Mouse (Mus musculus): ENCODE measurements around the gene Slc34a2.

The Slc34a2 gene

GRCm38 (mm10) chr5:53037781-53038180, at the start of gene Slc34a2:
Slc34a2 (plus strand) TSS chr5:53038081.
- no peak within 1 kb of the TSS for H3K4me3 ChIP-seq (replicated peaks; ENCODE audit: low read length)
- no peaks in the 10 kb centered on the region for H3K36me3 ChIP-seq (ENCODE audit: insufficient read depth, low read length)
- no peaks in the 10 kb centered on the region for H3K4me1 ChIP-seq (replicated peaks; ENCODE audit: low read depth, low read length)
- no peaks in the 10 kb centered on the region for H3K9me3 ChIP-seq (ENCODE audit: low read length)
- TF ChIP-seq POU5F1 (IDR thresholded peaks at IDR 0.05; ENCODE audit: borderline replicate concordance, low read length) = no peak
- no peak for TF ChIP-seq NANOG (IDR thresholded peaks at IDR 0.05; ENCODE audit: borderline replicate concordance, low read length)
- no peak for TF ChIP-seq CTCF (conservative IDR thresholded peaks at IDR 0.05; ENCODE audit: low read length)
- H3K27me3 ChIP-seq (ENCODE audit: insufficient read depth, low read length) = no peaks in the 10 kb centered on the region; the same call in 1 of the 2 replicates

GRCm38 (mm10) chr5:52990687-52991341, 47.1 kb upstream of the Slc34a2 start:
- peaks cover 10% of the 10 kb centered on the region; the same call in 1 of the 2 replicates for H3K27me3 ChIP-seq (ENCODE audit: insufficient read depth, low read length)
- H3K9me3 ChIP-seq (ENCODE audit: low read length) = no peaks in the 10 kb centered on the region
- TF ChIP-seq POU5F1 (IDR thresholded peaks at IDR 0.05; ENCODE audit: borderline replicate concordance, low read length) (no peak), NANOG (IDR thresholded peaks at IDR 0.05; ENCODE audit: borderline replicate concordance, low read length) (no peak), CTCF (conservative IDR thresholded peaks at IDR 0.05; ENCODE audit: low read length) (no peak)
- no peak overlapping the region for H3K4me3 ChIP-seq (replicated peaks; ENCODE audit: low read length)
- H3K36me3 ChIP-seq (ENCODE audit: insufficient read depth, low read length) = no peaks in the 10 kb centered on the region
- no peaks in the 10 kb centered on the region; the same call in 1 of the 2 replicates for H3K4me1 ChIP-seq (replicated peaks; ENCODE audit: low read depth, low read length)

DNA sequence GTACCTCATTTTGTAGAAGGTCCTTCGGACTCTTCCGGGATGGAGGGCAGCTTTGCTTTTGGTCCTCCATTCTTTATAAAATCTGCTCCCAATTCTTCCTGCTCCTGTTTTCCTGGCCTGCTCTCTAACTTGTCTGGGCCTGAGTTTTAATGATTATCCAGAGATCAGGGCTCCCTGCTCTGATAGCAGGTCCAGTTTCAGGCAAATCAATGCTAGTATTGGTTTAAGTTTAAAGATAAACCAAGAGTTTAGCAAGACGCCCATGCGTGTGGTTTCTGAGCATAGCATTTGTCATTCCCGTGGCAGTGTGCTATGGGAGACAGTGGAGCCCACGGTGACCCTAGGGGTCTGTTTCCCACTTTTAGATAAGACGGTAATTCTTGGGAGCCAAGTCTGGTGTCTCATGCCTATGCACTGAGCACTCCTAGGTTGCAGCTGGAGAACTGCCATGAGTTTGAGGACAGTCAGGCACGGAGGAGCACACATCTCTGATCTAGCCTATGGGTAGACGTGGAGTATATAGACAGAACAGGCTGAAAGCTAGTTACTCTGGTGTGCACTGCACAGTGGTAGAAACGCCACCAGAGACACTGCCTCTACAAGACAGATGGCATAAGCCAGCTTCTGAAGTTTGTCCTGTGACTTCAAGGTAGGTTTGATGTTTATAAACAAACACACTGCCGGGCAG, 45.5 kb upstream of the Slc34a2 start:
- Histone ChIP-seq H3K4me3 (replicated peaks; ENCODE audit: low read length) (no peak overlapping the region), H3K4me1 (replicated peaks; ENCODE audit: low read depth, low read length) (peaks cover 5% of the 10 kb centered on the region; the same call in 1 of the 2 replicates), H3K9me3 (ENCODE audit: low read length) (no peaks in the 10 kb centered on the region), H3K36me3 (ENCODE audit: insufficient read depth, low read length) (no peaks in the 10 kb centered on the region), H3K27me3 (ENCODE audit: insufficient read depth, low read length) (peaks cover 18% of the 10 kb centered on the region; the same call in 1 of the 2 replicates)
- no peak for TF ChIP-seq POU5F1 (IDR thresholded peaks at IDR 0.05; ENCODE audit: borderline replicate concordance, low read length)
- TF ChIP-seq CTCF (conservative IDR thresholded peaks at IDR 0.05; ENCODE audit: low read length) = no peak
- TF ChIP-seq NANOG (IDR thresholded peaks at IDR 0.05; ENCODE audit: borderline replicate concordance, low read length) = no peak

GRCm38 (mm10) chr5:52993490-52994282, 44.2 kb upstream of the Slc34a2 start:
- H3K27me3 ChIP-seq (ENCODE audit: insufficient read depth, low read length) = peaks cover 25% of the 10 kb centered on the region; the same call in 1 of the 2 replicates
- TF ChIP-seq POU5F1 (IDR thresholded peaks at IDR 0.05; ENCODE audit: borderline replicate concordance, low read length) (no peak), NANOG (IDR thresholded peaks at IDR 0.05; ENCODE audit: borderline replicate concordance, low read length) (no peak), CTCF (conservative IDR thresholded peaks at IDR 0.05; ENCODE audit: low read length) (no peak)
- peaks cover 5% of the 10 kb centered on the region; the same call in 1 of the 2 replicates for H3K4me1 ChIP-seq (replicated peaks; ENCODE audit: low read depth, low read length)
- no peaks in the 10 kb centered on the region for H3K9me3 ChIP-seq (ENCODE audit: low read length)
- H3K36me3 ChIP-seq (ENCODE audit: insufficient read depth, low read length) = no peaks in the 10 kb centered on the region
- H3K4me3 ChIP-seq (replicated peaks; ENCODE audit: low read length) = no peak overlapping the region

GRCm38 (mm10) chr5:52995461-52995860, 42.4 kb upstream of the Slc34a2 start:
- Histone ChIP-seq H3K36me3 (ENCODE audit: insufficient read depth, low read length) (no peaks in the 10 kb centered on the region), H3K9me3 (ENCODE audit: low read length) (no peaks in the 10 kb centered on the region), H3K4me1 (replicated peaks; ENCODE audit: low read depth, low read length) (peaks cover 5% of the 10 kb centered on the region; the same call in 1 of the 2 replicates), H3K27me3 (ENCODE audit: insufficient read depth, low read length) (peaks cover 32% of the 10 kb centered on the region), H3K4me3 (replicated peaks; ENCODE audit: low read length) (no peak overlapping the region)
- TF ChIP-seq NANOG (IDR thresholded peaks at IDR 0.05; ENCODE audit: borderline replicate concordance, low read length) (no peak), CTCF (conservative IDR thresholded peaks at IDR 0.05; ENCODE audit: low read length) (no peak), POU5F1 (IDR thresholded peaks at IDR 0.05; ENCODE audit: borderline replicate concordance, low read length) (no peak)

DNA sequence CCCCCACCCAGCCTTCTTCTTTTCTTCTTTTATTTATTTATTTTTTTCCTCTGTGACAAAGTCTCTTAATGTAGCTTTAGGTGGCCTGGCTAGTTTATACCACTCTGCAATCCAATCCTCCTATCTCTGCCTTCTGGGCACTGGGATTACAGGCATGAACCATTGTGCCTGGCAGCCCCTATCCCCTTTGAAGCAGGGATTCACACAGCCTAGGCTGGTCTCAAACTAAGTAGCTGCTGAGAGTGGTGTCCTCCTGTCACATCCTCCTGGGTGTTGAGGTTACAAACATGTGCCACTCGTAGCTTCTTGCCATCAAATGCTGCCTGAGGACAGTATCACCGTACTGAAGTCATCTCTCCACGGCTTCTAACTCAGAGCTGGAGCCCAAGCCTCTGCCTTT, 41.7 kb upstream of the Slc34a2 start:
- TF ChIP-seq POU5F1 (IDR thresholded peaks at IDR 0.05; ENCODE audit: borderline replicate concordance, low read length) = no peak
- no peak for TF ChIP-seq NANOG (IDR thresholded peaks at IDR 0.05; ENCODE audit: borderline replicate concordance, low read length)
- no peak for TF ChIP-seq CTCF (conservative IDR thresholded peaks at IDR 0.05; ENCODE audit: low read length)
- H3K27me3 ChIP-seq (ENCODE audit: insufficient read depth, low read length) = peaks cover 31% of the 10 kb centered on the region
- no peak overlapping the region for H3K4me3 ChIP-seq (replicated peaks; ENCODE audit: low read length)
- no peaks in the 10 kb centered on the region for H3K36me3 ChIP-seq (ENCODE audit: insufficient read depth, low read length)
- H3K9me3 ChIP-seq (ENCODE audit: low read length) = no peaks in the 10 kb centered on the region
- peaks cover 5% of the 10 kb centered on the region; the same call in 1 of the 2 replicates for H3K4me1 ChIP-seq (replicated peaks; ENCODE audit: low read depth, low read length)

DNA sequence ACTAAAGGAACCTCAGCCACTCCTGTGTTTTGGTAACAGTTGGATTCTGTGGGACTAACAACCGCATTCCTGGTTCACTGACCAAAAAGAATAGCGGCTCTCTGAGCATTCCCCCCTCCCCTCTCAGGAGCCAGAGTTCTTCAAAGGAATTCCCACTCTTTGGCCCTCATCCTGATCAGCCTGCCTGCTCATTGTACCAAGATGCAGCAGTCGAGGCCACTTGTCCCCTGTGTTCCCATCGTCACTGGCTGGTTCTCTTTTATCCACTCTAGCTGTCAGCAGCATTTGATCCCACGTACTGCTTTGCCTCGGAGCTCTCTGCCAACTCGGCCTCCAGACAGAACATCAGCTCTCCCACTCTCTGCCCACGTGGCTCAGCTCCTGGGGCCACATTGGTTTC, 41.3 kb upstream of the Slc34a2 start:
- TF ChIP-seq CTCF (conservative IDR thresholded peaks at IDR 0.05; ENCODE audit: low read length) (no peak), POU5F1 (IDR thresholded peaks at IDR 0.05; ENCODE audit: borderline replicate concordance, low read length) (no peak), NANOG (IDR thresholded peaks at IDR 0.05; ENCODE audit: borderline replicate concordance, low read length) (no peak)
- Histone ChIP-seq H3K4me3 (replicated peaks; ENCODE audit: low read length) (no peak overlapping the region), H3K9me3 (ENCODE audit: low read length) (no peaks in the 10 kb centered on the region), H3K27me3 (ENCODE audit: insufficient read depth, low read length) (peaks cover 31% of the 10 kb centered on the region), H3K36me3 (ENCODE audit: insufficient read depth, low read length) (no peaks in the 10 kb centered on the region), H3K4me1 (replicated peaks; ENCODE audit: low read depth, low read length) (peaks cover 5% of the 10 kb centered on the region; the same call in 1 of the 2 replicates)

GRCm38 (mm10) chr5:52997032-52997431, 40.8 kb upstream of the Slc34a2 start:
- TF ChIP-seq NANOG (IDR thresholded peaks at IDR 0.05; ENCODE audit: borderline replicate concordance, low read length) (no peak), POU5F1 (IDR thresholded peaks at IDR 0.05; ENCODE audit: borderline replicate concordance, low read length) (no peak), CTCF (conservative IDR thresholded peaks at IDR 0.05; ENCODE audit: low read length) (no peak)
- H3K4me3 ChIP-seq (replicated peaks; ENCODE audit: low read length) = no peak overlapping the region
- no peaks in the 10 kb centered on the region for H3K9me3 ChIP-seq (ENCODE audit: low read length)
- peaks cover 31% of the 10 kb centered on the region for H3K27me3 ChIP-seq (ENCODE audit: insufficient read depth, low read length)
- H3K4me1 ChIP-seq (replicated peaks; ENCODE audit: low read depth, low read length) = peaks cover 5% of the 10 kb centered on the region; the same call in 1 of the 2 replicates
- no peaks in the 10 kb centered on the region for H3K36me3 ChIP-seq (ENCODE audit: insufficient read depth, low read length)

Data from E14TG2a.4 (cell line).